Mouse (Mus musculus): Measurements from ENCODE around the gene Gm3029.
"Not testable (repeated sequence)": the region's sequence is repeated elsewhere in the genome, so short reads cannot be mapped to it uniquely, and the experiment has no call there.

The Gm3029 gene

GRCm38 (mm10) chr14:3931456-3931855 lies at the start of gene Gm3029:
Gm3029 (plus strand) TSS chr14:3931756.
- not testable (repeated sequence) for DNase-seq (ENCODE audit: low spot score in 2 of 2)

- DNase-seq (ENCODE audit: low spot score in 2 of 2): not testable (repeated sequence)
These were observed 47.7 kb upstream of the Gm3029 start, which contains the start of gene Gm2916 for GRCm38 (mm10) chr14:3883872-3884271. Gm2916 (plus strand) TSS chr14:3884172.

DNA sequence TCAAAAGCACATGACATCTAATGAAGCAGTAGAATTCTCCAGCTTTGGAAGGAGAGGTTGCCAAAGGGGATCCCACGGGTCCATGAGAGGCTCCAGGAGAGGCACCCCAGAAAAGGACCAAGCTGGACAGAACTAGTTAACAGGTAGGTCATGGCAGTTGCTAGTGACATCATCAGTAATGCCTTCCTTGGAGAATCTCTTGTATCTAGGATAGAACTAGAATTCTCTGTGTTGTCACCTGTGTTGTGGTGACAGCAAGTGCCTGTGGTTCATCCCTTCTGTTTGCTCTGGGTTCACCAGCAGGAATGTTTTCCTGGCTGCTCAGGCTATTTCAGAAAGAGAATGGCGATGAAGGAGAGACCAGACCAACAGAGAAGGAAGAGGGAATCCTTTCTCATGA lies 31.7 kb downstream of the Gm3029 start, which contains the start of gene Gm3095:
Gene Gm3095 (plus strand): TSS at position 301 of the 400 bp plus-strand sequence.
- not testable (repeated sequence) for DNase-seq (ENCODE audit: low spot score in 2 of 2)
